Mouse (Mus musculus) left cerebral cortex, adult 8-10 months (tissue): Measurements from ENCODE around the gene Bcl2l11. TPM values are rescaled to one million over a fixed set of nuclear protein-coding genes. Genes with fewer than 3 reads are reported as not detected.

Experiments used
- DNase-seq, 2 experiments: peaks; one replicate each; pipeline ENCODE4 v3.0.0; 2022; ENCODE audit warnings: low spot score in 2 of 2
- total RNA-seq, 4 experiments: library from RNA; stranded (reverse); gene quantifications; 2 replicates each; pipeline ENCODE4 v1.2.4; 2022

The Bcl2l11 gene
- total RNA-seq, 4 experiments from 2014 or later: 5.2 to 5.9 (median 5.4) TPM

DNA sequence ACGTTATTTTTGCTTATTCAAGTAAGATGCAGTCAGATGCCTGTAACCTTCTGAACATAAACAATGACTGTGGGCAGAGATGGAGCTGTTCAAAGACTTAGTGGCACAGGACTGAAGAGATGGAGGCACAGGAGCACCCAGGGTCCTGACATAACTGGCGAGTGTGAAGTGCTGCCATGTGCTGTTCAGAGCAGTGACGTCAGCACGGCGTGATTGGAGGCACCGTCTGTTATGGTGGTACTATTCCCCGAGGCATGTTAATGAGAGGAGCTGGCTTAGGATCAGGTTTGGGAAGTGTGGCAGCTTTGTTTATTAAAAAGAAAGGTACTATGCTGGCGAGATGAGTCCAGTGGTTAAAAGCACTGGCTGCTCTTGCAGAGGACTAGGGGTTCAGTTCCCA is 13.1 kb downstream of the Bcl2l11 start:
- DNase-seq: no peak

DNA sequence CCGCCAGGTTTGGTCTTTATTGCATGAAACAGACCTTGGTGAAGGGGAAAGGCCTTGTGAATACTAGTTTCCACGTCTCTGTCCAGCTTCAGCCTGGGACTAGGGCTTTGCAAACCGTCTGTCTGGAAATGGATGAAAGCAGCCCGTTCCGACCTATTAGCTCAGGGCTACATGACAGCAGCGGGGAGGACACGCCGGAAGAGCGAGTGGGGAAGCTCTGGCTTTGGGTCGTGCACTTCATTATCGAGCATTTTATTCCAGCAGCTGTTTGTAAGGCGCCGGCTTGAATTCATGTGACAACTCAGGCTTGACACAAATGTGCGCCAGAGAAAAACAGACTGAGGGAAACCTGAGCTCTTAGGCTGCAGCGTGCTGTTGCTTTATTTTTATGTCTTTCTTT is 13.9 kb downstream of the Bcl2l11 start:
- DNase-seq: no peak

DNA sequence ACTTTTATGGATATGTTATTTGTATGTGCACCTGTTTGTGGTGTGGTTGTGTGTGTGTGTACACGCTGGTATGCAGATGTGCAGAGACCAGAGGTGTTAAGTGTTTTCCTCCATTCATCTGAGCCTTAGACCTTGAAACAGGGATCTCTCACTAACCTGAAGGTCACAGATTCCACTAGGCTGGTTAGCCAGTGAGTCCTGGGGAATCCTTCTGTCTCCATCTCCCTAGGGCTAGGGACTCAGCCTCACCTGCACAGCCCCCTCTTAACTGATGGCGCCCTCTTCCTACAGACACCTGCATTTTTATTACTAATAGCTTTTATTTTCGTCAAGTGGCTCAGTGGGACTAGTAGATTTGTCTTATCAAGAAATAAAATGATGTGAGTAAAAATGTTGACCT is 14.3 kb downstream of the Bcl2l11 start:
- no peak for DNase-seq

DNA sequence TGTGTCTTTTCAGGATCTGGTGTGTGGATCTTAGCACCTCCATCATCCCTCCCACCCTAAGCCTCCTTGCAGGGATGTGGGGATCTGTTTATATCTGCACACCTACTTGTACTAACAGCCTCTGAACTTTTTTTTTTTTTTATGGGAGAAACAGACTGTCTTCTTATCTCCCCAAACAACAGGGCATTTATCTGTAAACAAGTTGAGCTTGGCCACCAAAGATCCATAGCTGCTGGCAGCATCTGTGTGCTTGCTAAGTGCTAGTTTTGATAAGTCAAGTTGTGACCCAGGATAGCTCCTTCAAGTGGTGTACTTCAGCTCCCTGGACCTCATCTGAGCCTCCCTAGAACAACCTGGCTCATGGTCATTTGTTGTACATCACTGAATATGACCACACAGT is 18.2 kb downstream of the Bcl2l11 start:
- no peak for DNase-seq

DNA sequence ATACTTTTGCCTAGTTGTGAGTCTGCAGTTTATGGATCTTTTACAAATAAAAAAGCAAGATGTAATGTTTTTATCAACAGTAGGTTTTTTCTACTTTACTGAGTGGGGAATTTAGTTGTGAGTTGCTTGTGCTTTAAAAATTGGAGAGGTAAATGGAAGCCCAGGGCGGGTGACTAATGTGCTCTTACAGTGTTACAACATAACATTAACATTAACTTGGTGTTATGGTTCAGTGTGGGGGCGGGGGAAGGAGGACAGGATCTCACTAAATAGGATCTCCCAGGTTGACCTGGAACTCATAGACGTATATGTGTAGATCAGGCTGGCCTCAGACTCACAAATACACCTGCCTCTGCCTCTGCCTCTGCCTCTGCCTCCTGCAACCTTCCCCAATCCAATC is 19.6 kb downstream of the Bcl2l11 start:
- no peak for DNase-seq

DNA sequence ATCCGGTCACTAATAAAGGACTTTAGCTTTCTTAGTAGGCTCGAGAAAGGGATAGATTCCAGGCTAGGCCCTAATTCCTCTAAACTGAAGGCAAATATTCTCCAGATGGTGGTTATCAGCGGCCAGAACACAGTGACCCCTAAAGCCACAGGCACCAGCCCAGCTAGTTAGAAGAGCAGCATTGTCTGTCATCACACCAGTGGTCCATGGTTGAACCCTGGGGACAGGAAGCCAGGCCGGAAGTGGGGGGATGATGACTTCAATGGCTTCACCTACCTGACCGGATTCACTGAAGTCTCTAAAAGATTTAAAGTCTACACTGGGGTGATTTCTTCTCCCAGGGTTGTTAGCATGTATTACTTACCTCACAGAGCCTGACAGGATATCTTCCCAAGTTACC is 23.8 kb downstream of the Bcl2l11 start:
- no peak for DNase-seq

DNA sequence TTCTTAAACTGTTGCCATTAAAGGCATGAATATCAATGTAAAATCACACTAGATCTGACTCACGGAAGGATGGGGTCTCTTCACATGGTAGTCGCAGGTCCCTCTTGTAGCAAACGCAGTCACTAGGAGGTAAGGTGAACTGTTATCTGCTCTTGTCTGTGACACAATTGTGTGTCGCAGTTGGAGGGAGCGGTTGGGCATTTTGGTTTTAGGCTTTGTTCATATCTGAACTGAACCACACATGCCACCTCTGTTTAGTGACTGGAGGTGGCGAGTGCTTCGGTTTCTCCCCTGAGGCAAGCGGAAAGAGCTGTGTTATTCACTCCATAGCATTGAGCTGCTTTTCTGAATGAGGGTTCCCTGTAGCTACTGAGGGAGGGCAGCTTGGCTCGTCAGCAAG is 26.4 kb downstream of the Bcl2l11 start:
- no peak for DNase-seq

DNA sequence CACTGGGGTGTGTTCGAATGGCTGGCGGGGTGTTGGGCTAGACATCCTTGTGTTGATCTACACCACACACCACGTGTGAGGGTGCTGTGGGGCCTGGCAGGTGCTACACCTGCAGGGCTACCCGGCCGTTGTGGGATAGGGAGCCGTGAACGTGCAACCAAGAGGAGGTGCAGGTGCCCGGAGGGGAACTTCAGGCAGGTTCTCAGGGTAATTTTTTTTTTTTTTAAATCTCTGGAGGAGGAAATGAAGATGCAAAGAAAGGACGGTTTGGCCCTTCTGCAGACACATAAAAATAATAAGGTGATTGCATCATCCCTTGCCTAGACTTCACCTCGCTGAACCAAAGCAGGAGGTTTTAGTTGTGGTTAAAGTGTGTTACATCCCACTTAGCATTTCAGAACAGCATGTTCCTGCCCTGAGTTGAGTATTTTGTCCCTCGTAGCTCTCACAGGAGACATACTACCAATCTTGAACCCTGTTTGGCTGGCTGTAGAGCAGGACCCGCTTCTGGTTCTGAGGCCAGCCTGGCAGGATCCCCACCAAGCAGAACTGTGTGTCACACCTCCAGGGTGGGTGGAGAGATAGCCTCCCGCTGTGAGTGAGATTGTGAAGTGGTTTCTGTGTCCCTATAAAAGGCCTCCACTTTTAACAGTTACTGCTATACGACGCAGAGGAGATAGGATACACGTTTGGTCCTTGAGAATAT is 27.2 kb downstream of the Bcl2l11 start:
- no peak for DNase-seq

DNA sequence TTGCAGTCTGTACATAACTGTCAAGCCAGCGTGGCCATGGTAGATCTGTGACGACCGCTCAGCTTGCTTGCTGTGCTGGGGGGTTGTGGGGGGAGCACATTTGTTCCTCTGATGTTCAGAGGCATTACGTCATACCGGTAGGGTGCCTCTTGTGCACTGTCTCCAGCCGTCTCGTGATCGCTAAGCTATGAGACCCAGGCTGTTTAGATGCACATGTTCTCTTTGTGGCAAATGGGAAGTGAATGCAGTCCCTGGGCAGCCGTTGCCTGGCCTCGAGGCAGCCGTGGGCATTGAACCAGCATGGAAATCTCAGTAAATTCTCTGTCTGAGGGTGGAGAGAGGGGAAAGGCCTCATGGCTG is 27.7 kb downstream of the Bcl2l11 start:
- no peak for DNase-seq

DNA sequence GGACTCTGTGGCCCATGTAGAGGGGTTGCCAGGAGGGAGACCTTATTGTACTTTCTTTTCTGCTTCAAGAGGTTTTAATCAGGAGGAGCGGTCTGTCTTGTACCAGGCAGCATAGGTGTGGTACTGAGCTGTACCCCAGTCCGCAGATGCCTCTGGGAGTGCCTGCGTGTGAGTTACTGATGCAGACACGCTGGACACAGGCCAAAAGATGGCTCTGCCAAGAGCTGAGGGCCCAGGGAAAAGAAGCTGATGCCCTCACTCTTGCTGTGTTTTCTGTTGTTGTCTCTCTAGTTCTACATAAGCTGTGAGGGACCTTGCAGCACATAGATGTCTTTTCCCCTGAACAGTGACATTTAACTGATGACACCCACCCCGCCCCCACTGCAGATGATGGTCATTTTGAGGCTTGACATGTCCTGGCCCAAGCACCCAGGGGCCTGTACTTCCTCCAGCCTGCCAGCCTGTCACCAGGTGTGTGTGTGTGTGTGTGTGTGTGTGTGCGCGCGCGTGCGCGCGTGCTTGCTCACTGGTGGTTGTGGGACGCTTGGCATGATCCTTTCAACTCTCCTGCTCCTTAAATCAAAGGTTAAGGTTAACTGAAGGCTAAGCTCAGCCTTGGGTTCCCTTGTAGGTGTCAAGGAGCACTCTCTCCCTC is 29.7 kb downstream of the Bcl2l11 start:
- no peak for DNase-seq

DNA sequence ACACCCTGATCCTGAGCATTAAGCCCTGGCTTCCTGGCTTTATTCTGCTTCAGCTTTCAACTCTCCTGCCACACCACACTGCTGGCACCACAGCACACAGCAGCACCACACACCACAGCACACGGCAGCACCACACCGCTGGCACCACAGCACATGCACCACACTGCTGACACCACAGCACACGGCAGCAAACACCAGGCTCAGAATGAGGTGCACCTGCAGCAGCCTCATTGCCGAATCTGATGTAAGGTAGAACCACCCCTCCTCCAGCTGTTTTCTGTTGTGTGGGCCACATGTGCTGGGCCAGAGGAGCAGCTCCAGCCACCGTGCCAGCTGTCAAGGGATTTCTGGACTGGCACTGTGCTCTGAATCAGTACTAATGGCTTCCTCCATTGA is 30.2 kb downstream of the Bcl2l11 start:
- no peak for DNase-seq

DNA sequence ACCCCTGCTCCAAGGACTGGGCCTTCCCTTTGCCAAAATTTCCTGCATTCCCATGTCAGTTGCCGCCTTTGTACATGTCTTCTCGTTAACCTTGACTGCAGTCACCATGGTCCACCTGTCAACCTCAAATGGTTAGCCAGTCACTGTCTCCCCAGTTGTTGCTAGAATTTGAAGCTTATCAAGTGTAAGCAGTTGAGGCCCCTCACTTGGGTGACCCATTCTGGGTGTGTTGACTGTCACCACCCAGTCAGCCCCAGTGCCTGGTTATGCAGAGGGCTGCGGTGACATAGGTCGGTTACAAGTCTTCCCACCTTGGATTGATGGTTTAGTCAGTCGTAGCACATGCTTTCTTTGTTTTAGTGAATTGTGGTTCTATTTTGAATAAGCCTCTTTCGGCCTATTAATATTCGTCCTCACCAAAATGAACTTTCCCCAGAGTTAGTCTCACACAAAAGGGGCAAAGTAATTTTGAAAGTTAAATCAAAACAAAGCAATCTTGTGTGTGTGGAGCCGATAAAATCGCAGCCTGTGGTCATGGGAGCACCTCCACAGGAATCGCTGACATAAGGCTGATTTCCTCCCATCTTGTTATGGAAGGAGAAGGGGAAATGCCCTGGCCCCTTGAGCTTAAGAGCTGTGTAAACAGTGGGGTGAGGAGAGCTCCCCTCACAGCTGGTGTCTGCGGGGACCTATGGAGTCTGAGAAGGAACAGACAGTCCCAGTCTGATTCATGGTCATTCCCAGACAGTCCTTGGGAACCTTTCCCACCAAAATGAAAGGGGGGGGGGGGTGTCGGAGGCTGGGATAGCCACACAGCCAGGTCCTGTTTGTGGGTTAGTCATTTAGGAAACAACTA is 30.9 kb downstream of the Bcl2l11 start:
- no peak for DNase-seq

DNA sequence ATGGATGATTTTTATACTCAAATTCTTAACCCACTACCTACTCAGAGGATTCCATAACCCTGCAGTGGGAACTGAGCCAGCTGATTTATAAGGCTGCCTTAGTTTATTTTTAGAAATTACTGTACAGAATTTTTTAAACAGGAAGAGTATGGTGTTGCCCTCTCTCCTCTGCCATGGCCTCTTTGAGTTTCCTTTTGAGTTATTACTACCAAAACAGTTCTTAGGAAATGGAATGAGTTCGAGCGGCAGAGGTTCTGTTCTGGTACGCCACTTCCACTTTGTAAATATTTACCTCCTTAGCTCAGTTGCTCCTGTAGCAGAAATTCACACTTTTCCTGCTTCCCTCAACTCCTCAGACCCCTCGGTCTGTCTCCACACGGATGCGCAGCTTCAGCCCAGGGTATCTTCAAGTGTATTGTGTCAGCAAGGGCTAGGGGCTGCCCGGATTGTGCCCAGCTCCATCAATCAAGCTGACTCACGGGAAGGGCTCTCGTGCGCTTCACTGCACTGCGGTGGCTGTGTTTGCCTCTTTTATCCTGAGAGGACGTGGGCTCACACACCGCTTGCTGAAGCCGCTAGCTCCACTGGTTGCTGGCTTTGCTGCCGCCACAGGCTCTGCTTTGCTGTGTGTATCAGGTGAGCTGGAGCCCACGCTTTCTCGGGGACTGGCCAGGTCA is 33.0 kb downstream of the Bcl2l11 start:
- no peak for DNase-seq

DNA sequence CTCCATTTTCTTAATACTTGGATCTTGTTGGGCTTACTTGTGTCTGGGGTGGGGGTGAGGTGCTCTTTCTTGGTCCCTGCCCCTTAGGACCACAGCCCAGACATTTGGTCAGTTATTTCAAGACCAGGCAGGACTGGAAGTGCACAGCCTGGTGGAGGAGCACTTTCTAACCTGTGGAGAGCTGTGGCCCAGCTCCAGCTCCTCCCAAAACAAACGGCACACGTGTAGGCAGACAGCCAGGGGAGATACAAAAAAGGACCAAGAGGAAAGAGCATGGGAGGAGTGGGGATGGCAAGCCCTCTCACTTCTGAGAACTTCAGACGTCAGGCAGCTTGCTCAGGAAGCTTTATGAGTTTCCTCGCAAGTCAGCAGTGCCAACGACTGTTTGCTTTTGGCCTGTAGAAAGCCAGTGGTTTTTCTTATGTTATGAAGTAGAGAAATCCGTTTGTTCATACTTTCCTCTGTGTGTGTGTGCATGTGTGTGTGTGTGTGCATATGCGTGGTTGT is 33.8 kb downstream of the Bcl2l11 start:
- no peak for DNase-seq

DNA sequence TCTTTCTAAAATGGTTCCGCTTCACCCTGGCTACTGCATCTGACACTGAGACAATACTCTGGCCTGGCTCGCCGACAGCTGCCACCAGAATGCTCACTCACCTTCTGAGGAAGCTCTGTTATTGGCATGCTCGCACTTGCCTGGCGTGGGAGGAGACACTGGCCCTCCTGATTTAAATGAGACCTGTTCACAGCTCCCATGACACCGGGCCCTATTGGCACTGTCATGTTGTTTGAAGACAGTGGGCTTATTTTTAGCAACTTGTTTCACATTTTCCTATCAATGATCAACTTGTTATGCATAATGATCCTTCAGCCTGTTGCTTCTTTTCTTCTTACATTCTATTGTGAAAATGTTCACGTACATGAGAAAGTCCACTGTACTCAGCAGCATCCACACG is 37.3 kb downstream of the Bcl2l11 start:
- no peak for DNase-seq

DNA sequence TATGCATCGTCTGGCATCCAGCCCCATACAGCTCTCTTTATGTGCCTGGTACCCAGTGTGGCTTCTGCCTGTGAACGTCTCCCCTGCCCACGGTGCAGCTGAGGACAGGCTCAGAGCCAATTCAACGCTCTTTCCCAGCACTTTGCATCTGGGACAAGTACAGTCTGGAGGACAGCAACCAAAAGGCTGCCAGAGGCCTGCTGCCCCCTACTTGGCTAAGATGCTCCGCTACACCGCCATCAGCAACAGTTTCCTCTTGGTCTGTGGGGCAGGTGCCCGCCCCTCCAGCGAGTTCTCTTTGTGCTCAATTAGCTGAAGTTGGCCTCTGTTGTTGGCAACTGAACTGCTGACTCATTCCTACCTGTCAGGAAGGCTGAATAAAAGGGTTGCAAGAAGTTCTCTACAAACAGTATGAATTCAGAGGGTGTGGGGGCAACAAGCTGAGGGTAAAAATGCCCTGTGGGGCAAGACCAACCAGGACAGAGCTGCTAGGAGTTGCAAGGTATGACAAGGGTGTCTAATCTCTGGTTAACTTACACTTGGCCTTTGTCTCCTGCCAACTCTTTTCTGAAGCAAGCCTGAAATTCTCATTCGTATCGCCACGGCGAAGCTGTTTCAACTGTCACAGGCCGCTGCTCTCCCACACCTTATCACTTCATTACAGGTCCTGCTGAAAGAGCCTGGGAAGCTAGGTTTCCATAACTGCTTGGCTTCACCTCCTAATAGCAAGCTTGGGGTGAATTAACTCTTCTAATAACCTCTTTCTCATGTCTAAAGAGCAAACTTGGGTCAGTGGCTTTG is 41.0 kb downstream of the Bcl2l11 start:
- DNase-seq: peak in 1 of 2 experiments; percentile 44

DNA sequence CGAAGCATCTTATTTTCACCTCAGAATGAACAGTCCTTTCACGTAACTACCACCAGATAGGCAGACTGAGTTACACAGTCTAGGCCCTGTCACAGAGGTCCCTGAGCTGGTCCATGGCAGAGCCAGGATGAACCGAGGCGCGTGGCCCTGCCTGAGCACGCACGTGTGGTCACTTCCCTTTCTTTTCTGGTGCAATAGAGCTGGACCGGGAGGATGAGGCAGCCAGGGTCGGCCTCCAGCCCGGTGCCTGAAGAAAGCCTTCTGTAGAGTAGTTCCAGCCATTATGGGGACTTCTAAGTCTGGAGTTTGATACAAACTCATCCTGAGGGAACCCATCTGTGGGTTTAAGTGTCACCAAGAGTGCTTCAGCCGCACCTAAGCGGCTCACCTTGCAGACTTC is 42.1 kb downstream of the Bcl2l11 start:
- DNase-seq: no peak

DNA sequence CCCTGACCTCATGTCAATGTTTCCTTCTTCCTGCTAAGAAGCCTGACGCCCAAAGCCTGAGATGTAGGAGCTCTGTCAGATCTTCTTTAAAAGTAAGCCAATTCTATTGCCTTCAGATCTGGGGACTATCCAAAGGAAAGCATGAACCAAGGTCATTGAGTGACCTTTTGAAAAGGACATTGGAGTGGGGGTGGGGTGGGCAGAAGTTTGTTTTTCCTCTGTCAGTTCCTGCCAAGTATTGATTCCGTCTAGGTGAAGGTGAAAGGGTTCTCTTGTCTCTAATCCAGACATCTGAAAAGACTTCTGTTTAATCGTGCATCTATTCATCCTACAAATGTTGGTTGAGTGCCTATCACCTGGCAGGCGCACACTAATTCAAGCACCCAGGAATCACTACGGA is 43.6 kb downstream of the Bcl2l11 start:
- DNase-seq: no peak

DNA sequence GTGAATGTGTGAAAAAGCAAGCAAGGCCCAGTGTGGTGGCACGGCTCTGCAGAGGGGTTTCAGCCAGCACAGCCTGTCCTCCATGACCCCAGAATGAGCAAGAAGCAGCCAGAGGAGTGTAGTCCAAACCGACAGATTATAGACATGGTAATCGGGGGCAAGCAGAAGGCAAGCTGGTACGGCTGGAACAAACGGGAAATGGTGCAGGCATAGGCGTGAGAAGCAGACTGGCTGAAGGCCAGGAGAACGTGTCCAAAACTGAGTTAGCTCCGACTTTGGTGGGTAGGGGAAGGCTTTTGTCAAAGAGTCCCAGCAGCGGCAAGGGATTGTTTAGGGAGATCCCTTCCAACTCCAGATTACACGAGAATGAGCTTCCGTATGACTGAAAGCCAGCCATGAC is 44.1 kb downstream of the Bcl2l11 start:
- DNase-seq: no peak

DNA sequence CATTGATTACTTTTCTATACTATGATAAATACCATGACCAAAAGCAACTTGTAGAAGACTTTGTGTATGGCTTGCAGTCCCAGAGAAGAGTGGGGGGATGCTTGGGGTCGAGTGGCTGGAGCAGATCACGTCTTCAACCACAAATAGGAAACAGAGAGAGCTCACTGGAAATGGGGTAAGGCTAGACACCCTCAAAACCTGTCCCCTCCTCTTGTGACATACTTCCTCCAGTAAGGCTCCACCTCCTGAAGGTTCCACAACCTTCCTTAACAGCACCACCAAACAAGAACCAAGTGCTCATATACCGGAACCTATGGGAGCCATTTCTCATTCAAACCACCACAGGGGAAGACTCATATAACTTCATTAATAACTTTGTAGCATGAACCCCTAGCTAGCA is 44.8 kb downstream of the Bcl2l11 start:
- DNase-seq: no peak

DNA sequence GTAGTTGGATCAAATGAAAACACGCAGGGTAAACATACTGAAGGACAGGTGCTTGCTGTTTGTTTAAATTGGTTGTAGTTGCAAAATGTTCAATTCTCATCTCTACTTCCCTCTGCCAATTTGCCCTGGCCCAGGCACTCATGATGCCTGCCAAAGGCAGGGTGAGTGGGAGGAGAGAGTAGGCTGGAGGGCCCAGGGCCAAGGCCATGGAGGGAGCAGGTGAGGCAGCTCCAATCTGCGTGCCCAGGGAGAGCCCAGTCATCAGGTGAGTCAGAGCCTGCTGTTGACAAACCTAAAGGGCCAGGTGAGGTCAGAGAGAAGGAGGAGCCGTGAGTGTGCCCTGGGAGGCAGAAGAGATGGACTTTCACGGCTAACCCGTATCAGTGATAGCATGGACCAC is 46.4 kb downstream of the Bcl2l11 start:
- DNase-seq: peak in 1 of 2 experiments; percentile 47
